Mouse (Mus musculus) kidney, adult 2 months (tissue): ENCODE results near the gene Gmds. TPM values are rescaled to one million over a fixed set of nuclear protein-coding genes. Genes with fewer than 3 reads are reported as not detected.

Experiments used
- DNase-seq: peaks from one replicate; pipeline ENCODE4 v3.0.0; 2021
- H3K27ac ChIP-seq: fragments of 200-500 bp; 2 replicates; pipeline ENCODE4 v1.5.1; 2012; ENCODE audit warnings: low read depth, low read length, control low read depth, inconsistent platforms; ENCODE audit not compliant: insufficient read depth
- H3K27me3 ChIP-seq: fragments of 200-500 bp; replicated peaks from 2 replicates; pipeline ENCODE4 v1.6.1; 2012; ENCODE audit warnings: mild to moderate bottlenecking, moderate library complexity, low read length, inconsistent platforms; ENCODE audit not compliant: control insufficient read depth, insufficient read depth
- H3K36me3 ChIP-seq: fragments of 200-500 bp; 2 replicates; pipeline ENCODE4 v1.6.1; 2012; ENCODE audit warnings: mild to moderate bottlenecking, moderate library complexity, low read length, inconsistent platforms; ENCODE audit not compliant: control insufficient read depth, insufficient read depth
- H3K4me1 ChIP-seq: fragments of 200-500 bp; 2 replicates; pipeline ENCODE4 v1.6.1; 2011; ENCODE audit warnings: low read length; ENCODE audit not compliant: control insufficient read depth, insufficient read depth
- H3K4me3 ChIP-seq: fragments of 200-500 bp; 2 replicates; pipeline ENCODE4 v1.5.1; 2011; ENCODE audit warnings: mild to moderate bottlenecking, low read depth, low read length, control low read depth; ENCODE audit not compliant: insufficient read depth
- CTCF ChIP-seq: fragments of 200-500 bp; conservative IDR thresholded peaks from 2 replicates; pipeline ENCODE4 v1.5.1; 2011; ENCODE audit warnings: low read depth, mild to moderate bottlenecking, control low read depth, low read length, moderate library complexity, mixed read lengths; ENCODE audit not compliant: insufficient read depth, insufficient read length
- POLR2A ChIP-seq: fragments of 200-500 bp; IDR thresholded peaks from one replicate; pipeline ENCODE4 v1.6.1; 2011; ENCODE audit warnings: low read depth, low read length, control low read depth
- WGBS: fragments of 180-500 bp; shearing (Covaris S2); methylation state at CpG from one replicate; pipeline ENCODE4 v1.1.7; 2018; 5-methylcytosine and 5-hydroxymethylcytosine counted together
- polyA plus RNA-seq: library from polyadenylated mRNA; depleted of rRNA; stranded (reverse); fragments of >200 nt; gene quantifications from 2 replicates; pipeline ENCODE4 v1.2.3, GENCODE M21; 2012

The Gmds gene
- polyA plus RNA-seq, 1 experiment = 15.7 TPM

GRCm38 (mm10) chr13:31877061-31877460 is 461.5 kb downstream of the Gmds start:
- WGBS = 31% methylated on average over 4 of the region's 4 CpGs
- Histone ChIP-seq H3K36me3 (no peaks in the 10 kb centered on the region), H3K4me1 (no peaks in the 10 kb centered on the region), H3K4me3 (no peak overlapping the region), H3K27me3 (no peaks in the 10 kb centered on the region), H3K27ac (no peak overlapping the region)
- DNase-seq = peak; percentile 60
- no peak for TF ChIP-seq CTCF
- no peak for TF ChIP-seq POLR2A

GRCm38 (mm10) chr13:31874427-31874826 is 464.1 kb downstream of the Gmds start:
- Histone ChIP-seq H3K4me3 (no peak overlapping the region), H3K27ac (no peak overlapping the region), H3K27me3 (no peaks in the 10 kb centered on the region), H3K4me1 (no peaks in the 10 kb centered on the region), H3K36me3 (no peaks in the 10 kb centered on the region)
- peak; percentile 52 for DNase-seq
- WGBS = 38% methylated on average over 3 of the region's 3 CpGs
- TF ChIP-seq POLR2A (no peak), CTCF (no peak)

GRCm38 (mm10) chr13:31873269-31873668 is 465.3 kb downstream of the Gmds start:
- Histone ChIP-seq H3K4me3 (no peak overlapping the region), H3K27me3 (no peaks in the 10 kb centered on the region), H3K27ac (no peak overlapping the region), H3K36me3 (no peaks in the 10 kb centered on the region), H3K4me1 (no peaks in the 10 kb centered on the region)
- no peak for TF ChIP-seq POLR2A
- TF ChIP-seq CTCF = no peak
- WGBS = 94% methylated on average over 1 of the region's 1 CpGs
- DNase-seq = no peak

- TF ChIP-seq POLR2A (no peak), CTCF (no peak)
- no peak for DNase-seq
- no peaks in the 10 kb centered on the region for H3K27me3 ChIP-seq
Observed at GRCm38 (mm10) chr13:31864786-31865185, 473.8 kb downstream of the Gmds start.

GRCm38 (mm10) chr13:31863461-31863860 is 475.1 kb downstream of the Gmds start:
- no peak for TF ChIP-seq CTCF
- no peak for TF ChIP-seq POLR2A
- Histone ChIP-seq H3K4me1 (no peaks in the 10 kb centered on the region), H3K36me3 (no peaks in the 10 kb centered on the region), H3K27ac (no peak overlapping the region), H3K27me3 (no peaks in the 10 kb centered on the region), H3K4me3 (no peak overlapping the region)
- no peak for DNase-seq
- 60% methylated on average over 9 of the region's 9 CpGs for WGBS

More at GRCm38 (mm10) chr13:31864786-31865185, 473.8 kb downstream of the Gmds start:
- Histone ChIP-seq H3K36me3 (no peaks in the 10 kb centered on the region), H3K4me3 (no peak overlapping the region), H3K27ac (no peak overlapping the region), H3K4me1 (no peaks in the 10 kb centered on the region)
- WGBS = 77% methylated on average over 5 of the region's 5 CpGs

GRCm38 (mm10) chr13:31860200-31860599 is 478.3 kb downstream of the Gmds start:
- Histone ChIP-seq H3K27ac (no peak overlapping the region), H3K36me3 (no peaks in the 10 kb centered on the region), H3K27me3 (no peaks in the 10 kb centered on the region), H3K4me1 (no peaks in the 10 kb centered on the region), H3K4me3 (no peak overlapping the region)
- no peak for TF ChIP-seq POLR2A
- no peak for TF ChIP-seq CTCF
- WGBS = 89% methylated on average over 5 of the region's 5 CpGs
- no peak for DNase-seq

- 48% methylated on average over 4 of the region's 4 CpGs for WGBS
- Histone ChIP-seq H3K36me3 (no peaks in the 10 kb centered on the region), H3K4me1 (no peaks in the 10 kb centered on the region; the same call in 1 of the 2 replicates), H3K27ac (no peak overlapping the region), H3K27me3 (no peaks in the 10 kb centered on the region), H3K4me3 (no peak overlapping the region)
- DNase-seq = peak; percentile 14
- TF ChIP-seq POLR2A (no peak), CTCF (no peak)
Observed at GRCm38 (mm10) chr13:31854000-31854399, 484.5 kb downstream of the Gmds start.
